Mouse (Mus musculus) c-Kit-positive CD71-positive TER-119-negative erythroid progenitor cells, embryonic 14.5 days (primary cell): Measurements from ENCODE around the gene Hnf1b.
A peak's percentile ranks its signal among the peaks of the same experiment; 100 is the strongest.

Experiments
- DNase-seq: peaks from one replicate; pipeline ENCODE4 v3.0.0-alpha.2; 2013; ENCODE audit warnings: low read depth

Hnf1b gene

GRCm38 (mm10) chr11:83896430-83897410, 46.9 kb downstream of the Hnf1b start:
- DNase-seq = no peak

GRCm38 (mm10) chr11:83897569-83897968, 47.7 kb downstream of the Hnf1b start:
- no peak for DNase-seq

GRCm38 (mm10) chr11:83902812-83903211, 52.9 kb downstream of the Hnf1b start:
- DNase-seq = no peak

GRCm38 (mm10) chr11:83905756-83906155, 55.9 kb downstream of the Hnf1b start:
- no peak for DNase-seq

GRCm38 (mm10) chr11:83908376-83908775, 58.5 kb downstream of the Hnf1b start:
- no peak for DNase-seq

- DNase-seq = no peak
Measured at GRCm38 (mm10) chr11:83913824-83914311, 64.0 kb downstream of the Hnf1b start.

- DNase-seq = no peak
Measured at GRCm38 (mm10) chr11:83914501-83914900, 64.6 kb downstream of the Hnf1b start.

- no peak for DNase-seq
Measured at GRCm38 (mm10) chr11:83922600-83922999, 72.7 kb downstream of the Hnf1b start.

GRCm38 (mm10) chr11:83927097-83927496, 77.2 kb downstream of the Hnf1b start:
- DNase-seq = peak; percentile 22

GRCm38 (mm10) chr11:83932506-83933106, 82.7 kb downstream of the Hnf1b start:
- DNase-seq = no peak

- DNase-seq = no peak
Measured at GRCm38 (mm10) chr11:83933376-83933775, 83.5 kb downstream of the Hnf1b start.

- peak; percentile 39 for DNase-seq
Measured at GRCm38 (mm10) chr11:83935986-83936665, 86.3 kb downstream of the Hnf1b start.

GRCm38 (mm10) chr11:83938556-83938955, 88.7 kb downstream of the Hnf1b start:
- DNase-seq = no peak

GRCm38 (mm10) chr11:83941950-83942840, 92.3 kb downstream of the Hnf1b start, which contains the start of gene Ddx52:
Gene Ddx52, plus strand, starts transcription at chr11:83942062.
- DNase-seq = peak; percentile 87
